Mouse (Mus musculus) liver, adult 2 months (tissue): ENCODE measurements at regions not wholly inside any gene's neighbourhood (a gene's known extent, or its start where the extent isn't known, plus 50 kb on each side); places are given as distances from the start of the nearest gene placed in this dataset.
"Not testable (repeated sequence)": the region's sequence is repeated elsewhere in the genome, so short reads cannot be mapped to it uniquely, and the experiment has no call there.

Source experiments
- DNase-seq: peaks from one replicate; pipeline ENCODE4 v3.0.0-alpha.2; 2011; ENCODE audit warnings: low read depth, low spot score; ENCODE audit errors: extremely low read depth
- H3K27ac ChIP-seq: fragments of 200-500 bp; replicated peaks from 2 replicates; pipeline ENCODE4 v1.5.1; 2012; ENCODE audit warnings: low read depth, mild to moderate bottlenecking, control low read depth, inconsistent platforms, low read length; ENCODE audit not compliant: insufficient read depth
- H3K27me3 ChIP-seq: fragments of 200-500 bp; 2 replicates; pipeline ENCODE4 v1.6.1; 2012; ENCODE audit warnings: mild to moderate bottlenecking, moderate library complexity, low read length, inconsistent platforms; ENCODE audit not compliant: control insufficient read depth, insufficient read depth
- H3K36me3 ChIP-seq: fragments of 200-500 bp; 2 replicates; pipeline ENCODE4 v1.6.1; 2012; ENCODE audit warnings: low read length, inconsistent platforms; ENCODE audit not compliant: control insufficient read depth, insufficient read depth
- H3K4me1 ChIP-seq: fragments of 200-500 bp; 2 replicates; pipeline ENCODE4 v1.6.1; 2011; ENCODE audit warnings: low read length; ENCODE audit not compliant: control insufficient read depth, insufficient read depth
- H3K4me3 ChIP-seq: fragments of 200-500 bp; 2 replicates; pipeline ENCODE4 v1.5.1; 2011; ENCODE audit warnings: low read depth, mild to moderate bottlenecking, control low read depth, low read length, moderate library complexity; ENCODE audit not compliant: insufficient read depth
- H3K79me2 ChIP-seq: fragments of 200-500 bp; 2 replicates; pipeline ENCODE4 v1.6.1; 2012; ENCODE audit warnings: inconsistent platforms, mild to moderate bottlenecking, low read length, moderate library complexity; ENCODE audit not compliant: control insufficient read depth, insufficient read depth
- H3K9ac ChIP-seq: fragments of 200-500 bp; 2 replicates; pipeline ENCODE4 v1.6.1; 2012; ENCODE audit warnings: low read depth, mild to moderate bottlenecking, control low read depth, inconsistent platforms, low read length
- WGBS: fragments of 180-500 bp; shearing (Covaris S2); methylation state at CpG from one replicate; pipeline ENCODE4 v1.1.7; 2018; 5-methylcytosine and 5-hydroxymethylcytosine counted together

GRCm38 (mm10) chr14:53299735-53300134 lies 804.2 kb upstream of the Olfr1507 start:
- not testable (repeated sequence) for H3K36me3 ChIP-seq, H3K4me1 ChIP-seq, H3K9ac ChIP-seq, H3K79me2 ChIP-seq, H3K4me3 ChIP-seq, H3K27me3 ChIP-seq, DNase-seq, H3K27ac ChIP-seq
- WGBS, result no CpG with 5 or more reads among the region's 5 CpGs

GRCm38 (mm10) chr14:53283350-53284141 lies 788.0 kb upstream of the Olfr1507 start:
- not testable (repeated sequence) for H3K27me3 ChIP-seq, H3K4me1 ChIP-seq, DNase-seq, H3K4me3 ChIP-seq, H3K9ac ChIP-seq, H3K79me2 ChIP-seq, H3K36me3 ChIP-seq, H3K27ac ChIP-seq
- WGBS, result no CpG with 5 or more reads among the region's 12 CpGs

GRCm38 (mm10) chr14:53273218-53273617 lies 777.7 kb upstream of the Olfr1507 start:
- H3K27me3 ChIP-seq, DNase-seq, H3K79me2 ChIP-seq, H3K27ac ChIP-seq, H3K9ac ChIP-seq, H3K4me3 ChIP-seq, H3K4me1 ChIP-seq, H3K36me3 ChIP-seq: not testable (repeated sequence)
- WGBS, result 90% methylated on average over 3 of the region's 4 CpGs

GRCm38 (mm10) chr14:53267693-53268092 lies 772.1 kb upstream of the Olfr1507 start:
- not testable (repeated sequence) for H3K27ac ChIP-seq, H3K4me1 ChIP-seq, H3K4me3 ChIP-seq, H3K27me3 ChIP-seq, DNase-seq, H3K9ac ChIP-seq, H3K79me2 ChIP-seq, H3K36me3 ChIP-seq
- no CpG with 5 or more reads among the region's 2 CpGs for WGBS

GRCm38 (mm10) chr14:53255962-53256361 lies 760.4 kb upstream of the Olfr1507 start:
- H3K4me3 ChIP-seq, DNase-seq, H3K4me1 ChIP-seq, H3K27ac ChIP-seq, H3K9ac ChIP-seq, H3K36me3 ChIP-seq, H3K27me3 ChIP-seq, H3K79me2 ChIP-seq: not testable (repeated sequence)
- no CpG with 5 or more reads among the region's 3 CpGs for WGBS

- H3K36me3 ChIP-seq, H3K27ac ChIP-seq, H3K9ac ChIP-seq, DNase-seq, H3K27me3 ChIP-seq, H3K4me1 ChIP-seq, H3K79me2 ChIP-seq, H3K4me3 ChIP-seq: not testable (repeated sequence)
Observed at GRCm38 (mm10) chr14:53253470-53253869, 757.9 kb upstream of the Olfr1507 start.

- not testable (repeated sequence) for H3K79me2 ChIP-seq, DNase-seq, H3K9ac ChIP-seq, H3K4me3 ChIP-seq, H3K4me1 ChIP-seq, H3K27me3 ChIP-seq, H3K27ac ChIP-seq, H3K36me3 ChIP-seq
- WGBS, result no CpG with 5 or more reads among the region's 6 CpGs
Observed at GRCm38 (mm10) chr14:53231142-53231541, 735.6 kb upstream of the Olfr1507 start.

- H3K36me3 ChIP-seq, DNase-seq: not testable (repeated sequence)
- no CpG with 5 or more reads among the region's 1 CpGs for WGBS
Observed at GRCm38 (mm10) chr14:53224789-53225188, 729.2 kb upstream of the Olfr1507 start.

GRCm38 (mm10) chr14:53210554-53210953 lies 715.0 kb upstream of the Olfr1507 start:
- H3K4me1 ChIP-seq, H3K36me3 ChIP-seq, H3K79me2 ChIP-seq, DNase-seq, H3K4me3 ChIP-seq, H3K27ac ChIP-seq, H3K9ac ChIP-seq, H3K27me3 ChIP-seq: not testable (repeated sequence)
- no CpG with 5 or more reads among the region's 3 CpGs for WGBS

More at GRCm38 (mm10) chr14:53224789-53225188, 729.2 kb upstream of the Olfr1507 start:
- not testable (repeated sequence) for H3K4me3 ChIP-seq, H3K27ac ChIP-seq, H3K9ac ChIP-seq, H3K27me3 ChIP-seq, H3K79me2 ChIP-seq, H3K4me1 ChIP-seq
